Mouse (Mus musculus) urinary bladder, postnatal 4 days (tissue): ENCODE measurements at regions not wholly inside any gene's neighbourhood (a gene's known extent, or its start where the extent isn't known, plus 50 kb on each side); places are given as distances from the start of the nearest gene placed in this dataset.

Source experiments
- DNase-seq, 2 experiments: peaks; one replicate each; pipeline ENCODE4 v3.0.0; 2021 to 2022; ENCODE audit warnings: low spot score in 2 of 2

DNA sequence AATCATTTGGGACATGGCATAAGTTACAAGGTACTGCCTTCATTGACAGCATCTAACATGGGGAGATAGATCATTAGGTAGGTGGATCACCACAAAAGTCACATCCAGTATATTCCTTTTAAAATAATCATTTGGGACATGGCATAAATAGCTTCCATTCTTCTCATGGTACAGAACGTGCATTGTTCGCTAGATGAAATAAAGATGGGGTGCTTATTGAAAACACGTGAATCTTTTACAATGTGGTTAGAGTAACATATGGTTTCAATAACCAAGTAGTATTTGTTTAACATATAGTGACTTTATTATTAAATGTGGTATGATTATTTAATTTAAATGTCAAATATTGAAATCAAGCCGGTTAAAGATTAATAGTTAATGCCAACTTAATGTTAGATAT, 381.3 kb upstream of the Rasgrp1 start:
- no peak for DNase-seq

DNA sequence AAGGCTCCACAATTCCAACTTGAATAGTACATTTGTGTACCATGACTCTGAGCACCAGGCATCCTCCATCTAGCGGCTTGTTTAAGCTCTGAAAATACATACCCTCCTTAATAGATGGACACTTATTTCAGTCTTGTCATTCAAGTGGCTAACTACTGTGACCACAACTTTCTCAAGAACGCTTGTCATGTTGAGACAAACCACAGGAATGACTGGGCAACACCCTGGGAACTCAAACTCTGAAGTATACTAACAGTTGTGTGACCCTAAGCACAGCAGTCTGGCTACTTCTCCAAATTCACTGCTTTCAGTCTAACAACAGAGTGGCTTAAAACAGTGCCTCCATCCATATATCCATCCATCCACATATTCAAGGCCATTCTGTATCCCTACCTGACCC, 380.4 kb upstream of the Thbs1 start:
- DNase-seq, result no peak

DNA sequence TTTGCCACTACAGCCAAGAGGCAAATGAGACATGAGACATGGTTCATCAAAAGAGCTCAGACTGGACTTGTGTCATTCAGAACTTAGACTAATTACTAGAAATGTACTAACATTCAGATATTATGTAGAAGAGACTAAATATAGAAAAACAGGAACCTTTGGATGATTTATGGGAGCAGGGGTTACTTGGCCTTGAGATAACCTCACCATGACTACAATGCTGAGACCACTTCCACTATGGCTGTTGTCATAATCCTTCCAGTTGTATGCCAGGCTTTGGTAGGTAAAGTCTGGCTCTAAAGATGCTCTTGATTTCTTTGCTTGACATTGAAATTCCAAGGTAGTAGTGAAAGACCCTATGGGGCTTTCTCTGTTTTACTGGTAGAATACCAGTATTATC, 369.3 kb upstream of the Thbs1 start:
- DNase-seq, result no peak

DNA sequence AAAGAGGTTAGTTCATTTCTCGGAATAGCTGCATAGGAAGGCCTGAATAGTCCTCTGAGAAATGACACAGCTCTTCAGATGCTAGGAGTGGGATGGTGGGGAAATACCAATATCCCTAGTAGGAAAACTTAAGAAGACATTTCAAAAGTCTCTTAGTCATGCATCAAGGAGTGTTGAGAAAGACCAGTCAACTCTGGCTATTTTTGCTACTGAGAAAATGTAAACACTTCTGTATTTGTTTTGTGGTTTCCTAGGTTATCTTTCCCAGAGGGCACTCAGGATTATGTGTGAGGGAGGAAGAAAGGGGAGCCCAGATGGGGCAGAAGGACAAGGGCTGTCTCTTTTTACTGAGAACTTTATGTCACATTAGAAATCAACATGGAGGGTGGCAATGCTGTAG, 367.8 kb upstream of the Thbs1 start:
- DNase-seq, result no peak

DNA sequence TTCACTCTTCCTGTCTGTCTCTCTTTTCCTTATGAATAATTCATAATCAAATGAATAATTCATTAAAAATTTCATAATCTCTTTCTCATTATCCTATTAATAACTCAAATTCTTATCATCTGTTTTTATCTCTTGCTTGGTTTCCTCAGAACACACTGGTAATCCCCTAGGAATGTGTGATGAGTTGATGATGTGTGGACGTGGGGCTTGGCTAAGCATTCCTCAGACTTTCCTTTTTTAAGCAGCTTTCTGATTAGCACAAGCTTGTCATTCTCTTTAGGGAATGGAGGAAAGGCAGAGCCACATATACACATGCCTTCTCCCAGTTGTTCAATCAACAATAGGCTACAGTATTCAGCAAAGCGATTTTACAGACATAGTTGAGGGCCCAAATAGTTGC, 365.9 kb upstream of the Thbs1 start:
- no peak for DNase-seq

DNA sequence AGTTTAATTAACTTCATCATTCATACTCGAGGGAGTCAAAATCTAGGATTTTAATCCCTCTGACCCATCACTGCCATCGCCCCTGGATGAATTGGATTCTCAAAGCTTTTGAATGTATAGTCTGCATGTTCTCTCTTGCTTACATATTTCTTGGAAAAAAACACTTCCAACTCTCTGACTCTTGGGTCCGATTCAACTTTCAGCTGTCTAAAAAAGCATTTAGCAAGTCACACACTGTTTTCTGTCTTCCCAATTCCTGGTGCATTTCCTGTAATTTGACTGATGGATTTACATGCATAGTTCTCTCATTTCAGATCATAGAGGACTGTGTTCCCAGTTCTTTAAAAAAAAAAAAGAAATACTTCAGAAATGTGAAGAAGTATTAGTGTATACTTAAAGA, 364.5 kb upstream of the Thbs1 start:
- DNase-seq, result no peak

DNA sequence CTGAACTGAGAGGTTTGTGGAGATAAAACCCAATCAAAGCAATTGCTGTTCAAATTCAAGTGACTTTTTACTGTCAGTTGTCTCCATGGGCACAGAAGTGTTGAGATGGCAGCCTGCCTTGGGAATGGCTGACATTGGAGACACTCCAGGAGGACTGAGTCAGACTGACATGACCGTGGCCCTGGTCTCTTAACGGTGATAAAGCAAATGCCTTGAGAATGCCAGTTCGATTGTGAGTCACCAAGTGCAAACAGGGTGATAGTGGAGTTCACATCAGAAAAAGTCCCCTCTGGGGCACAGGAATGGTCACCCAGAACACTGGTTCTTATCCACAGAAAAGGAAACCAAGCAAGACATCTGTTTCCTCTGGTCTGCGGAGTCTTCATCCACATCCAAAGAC, 362.8 kb upstream of the Thbs1 start:
- no peak for DNase-seq

DNA sequence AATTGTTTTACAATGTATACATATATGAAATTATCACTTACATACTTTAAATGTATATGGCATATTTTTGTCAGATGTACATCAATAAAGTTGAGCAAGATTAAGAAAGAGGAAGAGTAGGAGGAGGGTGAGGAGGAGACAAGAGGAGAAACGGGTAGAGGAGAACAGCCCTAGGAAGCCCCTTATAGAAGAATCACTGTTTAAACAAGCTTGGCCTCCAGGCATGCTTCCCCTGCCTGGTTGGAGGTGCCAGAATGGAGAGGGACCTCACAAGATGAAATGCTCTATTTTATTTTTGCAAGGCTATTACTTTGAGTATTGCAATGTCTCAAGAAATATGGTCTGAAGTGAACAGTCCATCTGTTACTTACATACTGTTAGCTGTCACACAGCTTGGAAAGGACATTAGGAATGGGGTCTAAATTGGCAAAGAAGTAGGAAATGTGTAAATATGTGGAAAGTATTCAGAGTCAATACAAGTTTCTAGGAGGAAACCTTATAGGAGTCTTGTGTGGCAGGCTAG, 352.1 kb upstream of the Thbs1 start:
- no peak for DNase-seq

DNA sequence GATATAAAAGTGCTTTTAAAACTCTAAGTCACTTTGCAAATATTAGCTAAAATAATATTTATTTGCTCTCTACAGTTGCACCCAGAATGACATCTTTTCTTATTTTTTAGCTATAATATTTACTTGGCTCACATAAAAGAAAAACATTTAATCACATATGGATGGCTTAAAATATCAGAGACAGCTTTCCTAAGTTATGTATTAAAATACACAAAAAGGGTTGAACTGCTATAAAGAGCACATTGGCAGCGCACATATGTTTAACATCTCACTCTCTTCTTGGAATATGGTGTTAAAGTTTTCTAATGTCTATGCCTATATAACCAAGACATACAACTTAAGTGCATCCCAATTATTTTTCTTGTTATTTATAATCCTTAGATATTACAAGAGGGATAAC, 348.0 kb upstream of the Thbs1 start:
- DNase-seq, result no peak

DNA sequence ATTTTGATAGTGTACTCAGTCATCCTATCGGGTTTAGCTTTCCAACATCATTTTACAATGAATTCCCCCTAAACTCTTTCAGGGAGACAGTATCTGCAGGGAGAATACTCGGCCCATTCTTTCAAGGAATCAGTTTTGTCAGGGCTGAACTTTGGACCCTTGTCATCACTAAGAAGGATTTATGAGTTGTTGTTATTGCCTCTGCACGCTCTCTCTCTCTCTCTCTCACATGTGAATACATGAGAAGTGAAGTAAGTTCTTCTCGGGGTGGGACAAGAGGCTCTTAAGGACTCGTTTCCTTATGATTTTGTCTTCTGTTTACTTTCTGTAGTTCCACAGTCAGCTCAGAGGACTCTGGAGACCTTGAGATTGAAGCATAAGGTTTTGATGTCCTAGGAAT, 346.1 kb upstream of the Thbs1 start:
- no peak for DNase-seq

DNA sequence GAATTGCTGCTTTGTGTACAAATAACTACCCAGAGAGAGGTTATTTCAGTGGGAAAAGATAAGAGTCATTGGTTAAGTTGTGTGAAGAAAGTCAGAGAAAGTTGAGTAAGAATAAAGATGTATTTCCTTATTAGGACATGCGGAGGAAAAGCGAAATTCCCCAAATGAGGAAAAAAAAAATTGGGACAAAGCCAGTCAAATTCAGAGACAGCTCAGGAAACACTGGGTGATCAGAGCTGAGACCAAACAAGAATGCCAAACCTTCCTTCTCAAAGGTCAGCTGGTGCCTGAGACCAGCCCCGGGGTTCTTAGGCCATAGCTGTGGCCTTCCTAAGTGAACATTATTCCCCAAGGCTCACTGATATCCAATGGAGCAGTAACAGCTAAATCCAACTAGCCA, 345.2 kb upstream of the Thbs1 start:
- no peak for DNase-seq

DNA sequence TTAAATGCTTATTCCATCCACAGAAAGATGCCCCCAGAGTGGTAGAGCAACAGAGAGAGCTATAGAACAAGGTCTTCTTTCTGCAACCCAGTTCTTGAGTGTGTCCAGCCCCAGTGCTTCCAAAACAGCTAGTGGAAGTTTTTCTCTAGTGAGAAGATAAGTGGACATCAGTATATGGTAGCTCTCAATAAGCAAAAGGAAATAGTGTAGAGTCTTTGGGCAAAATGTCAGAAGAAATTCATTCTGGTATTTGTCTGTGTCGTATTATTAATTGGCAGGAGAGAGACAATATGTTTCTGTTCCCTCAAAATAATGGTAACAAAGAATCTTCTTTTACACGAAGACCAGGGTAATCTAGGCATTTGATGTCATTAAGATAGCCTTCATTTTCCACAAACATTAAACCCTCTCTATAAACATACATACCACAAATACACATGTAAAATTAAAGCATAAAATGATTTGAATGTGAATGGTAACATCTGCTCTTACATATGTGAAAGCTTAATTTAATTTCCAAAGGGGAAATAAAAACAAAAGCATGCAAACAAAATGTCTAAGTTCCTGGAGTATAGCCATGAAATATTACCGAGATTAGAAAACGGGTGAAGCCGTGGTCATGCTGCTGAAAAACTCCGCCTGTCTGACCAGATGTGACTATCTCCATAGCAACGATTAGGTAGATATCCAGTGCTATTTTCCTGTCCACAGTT, 342.1 kb upstream of the Thbs1 start:
- DNase-seq, result no peak

DNA sequence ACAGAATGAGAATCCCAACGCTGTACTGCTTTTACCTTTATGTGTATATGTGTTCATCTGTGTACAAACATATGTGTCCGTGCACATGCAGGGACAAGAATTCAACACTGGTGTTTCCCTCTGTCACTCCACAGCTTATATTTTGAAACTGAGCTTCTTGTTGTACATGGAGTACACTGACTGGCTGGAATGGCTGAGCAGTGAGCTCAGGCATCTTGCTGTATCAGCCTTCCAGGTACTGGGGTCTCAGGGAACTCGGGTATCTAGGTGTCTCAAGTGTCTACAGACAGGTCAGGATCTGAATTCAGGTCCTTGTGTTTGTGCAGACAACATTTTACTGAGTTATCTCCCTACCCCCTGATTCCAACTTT, 341.6 kb upstream of the Thbs1 start:
- DNase-seq, result no peak

DNA sequence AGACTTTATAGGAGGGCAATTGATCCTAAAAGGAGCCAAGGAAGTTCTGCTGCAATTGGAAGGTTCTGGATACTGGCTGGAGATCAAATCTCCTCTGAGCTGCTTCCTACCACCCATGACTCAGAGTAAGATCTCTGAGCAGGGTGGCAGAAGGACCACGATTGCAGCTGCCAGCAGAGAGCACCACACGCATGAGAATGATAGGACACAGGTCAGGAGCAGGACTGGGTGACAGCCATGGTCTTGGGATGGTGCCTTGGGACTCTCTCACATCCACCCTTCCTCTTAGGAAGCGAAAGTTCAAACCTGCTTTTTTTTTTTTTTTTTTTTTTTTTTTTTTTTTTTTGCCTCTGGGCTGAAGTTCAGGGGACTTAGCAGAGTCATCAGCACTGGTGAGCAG, 331.4 kb upstream of the Thbs1 start:
- DNase-seq, result no peak

DNA sequence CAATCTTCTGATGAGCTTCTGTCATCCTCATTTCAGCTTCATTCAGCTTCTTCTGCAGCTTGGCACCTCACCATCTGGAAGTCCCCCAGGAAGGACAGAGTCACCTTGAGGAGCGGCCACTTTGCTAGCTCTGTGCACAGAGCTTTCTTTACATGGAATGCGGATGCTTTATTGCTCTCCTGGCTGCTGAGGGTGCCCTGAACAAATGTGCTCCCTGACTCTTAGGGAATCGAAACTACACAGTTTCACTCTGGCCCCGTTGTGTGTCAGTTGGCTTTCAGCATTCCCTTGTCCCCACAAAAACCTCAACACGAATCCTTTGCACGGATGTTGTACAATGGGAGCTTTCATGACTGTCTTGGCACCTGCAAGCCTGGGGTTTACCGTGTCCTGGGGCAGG, 330.9 kb upstream of the Thbs1 start:
- DNase-seq, result no peak

DNA sequence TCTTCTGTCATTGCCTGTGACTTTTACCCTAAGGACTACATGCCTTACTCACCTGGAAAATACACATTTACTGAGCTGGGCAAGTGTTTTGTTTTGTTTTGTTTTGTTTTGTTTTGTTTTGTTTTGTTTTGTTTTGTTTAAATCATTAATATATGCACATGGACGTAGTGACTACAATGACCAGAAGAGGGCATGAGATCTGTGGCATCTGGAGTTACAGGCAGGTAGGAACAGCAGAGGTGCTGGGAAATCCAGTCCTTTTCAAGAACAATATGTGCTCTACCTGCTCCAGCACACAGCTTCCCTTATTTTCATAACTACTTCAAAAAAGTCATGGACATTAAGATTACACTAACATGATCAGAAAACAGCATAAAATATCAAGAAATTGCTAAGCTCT, 324.4 kb upstream of the Thbs1 start:
- DNase-seq, result no peak

DNA sequence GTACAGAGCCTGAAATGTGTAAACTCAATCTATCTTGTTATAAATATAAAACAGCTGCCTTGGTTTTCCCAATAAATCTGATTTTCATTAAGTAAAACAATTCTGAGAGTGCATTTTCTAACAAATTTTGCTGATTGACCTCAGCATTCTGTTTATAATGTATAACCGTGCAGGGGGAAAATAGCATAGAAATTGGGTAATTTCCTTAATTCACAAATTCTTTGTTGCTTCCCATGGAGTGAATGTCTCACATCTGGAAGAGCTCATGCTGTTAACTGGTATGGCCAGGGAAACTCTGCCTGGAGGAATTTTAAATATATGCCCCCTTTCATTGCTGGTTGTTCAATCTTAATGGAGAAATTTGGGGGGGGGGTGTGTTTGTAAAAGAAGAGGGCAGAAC, 317.4 kb upstream of the Thbs1 start:
- DNase-seq, result no peak

DNA sequence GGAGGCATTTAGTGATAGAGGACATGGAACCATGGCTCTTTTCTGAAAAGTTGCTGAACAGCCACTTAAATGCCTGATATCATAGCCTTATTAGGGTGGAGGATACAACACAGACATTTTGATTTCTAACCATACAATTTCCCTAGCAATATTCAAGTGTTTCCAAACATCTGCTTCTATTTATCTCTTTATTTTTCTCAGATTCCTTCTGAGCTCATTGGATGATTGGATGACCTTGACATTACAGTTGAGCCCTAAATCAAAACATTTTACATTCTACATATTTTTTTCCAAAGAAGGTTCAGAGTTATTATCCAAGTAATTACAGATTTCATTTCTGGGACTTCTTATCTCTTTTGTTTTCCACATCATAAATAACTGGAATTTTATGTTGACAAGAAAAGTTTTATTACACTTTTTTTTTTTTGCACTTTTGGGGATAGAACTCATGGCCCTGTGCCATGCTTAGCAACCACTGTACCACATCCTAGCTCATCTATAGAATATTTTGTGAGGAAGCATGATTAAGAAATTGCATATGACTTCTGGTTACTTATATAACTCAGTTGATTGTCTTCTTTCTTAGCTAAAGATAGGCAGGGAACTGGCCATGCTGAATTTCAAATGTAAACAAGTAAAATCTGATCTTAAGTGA, 309.6 kb upstream of the Thbs1 start:
- DNase-seq, result no peak

DNA sequence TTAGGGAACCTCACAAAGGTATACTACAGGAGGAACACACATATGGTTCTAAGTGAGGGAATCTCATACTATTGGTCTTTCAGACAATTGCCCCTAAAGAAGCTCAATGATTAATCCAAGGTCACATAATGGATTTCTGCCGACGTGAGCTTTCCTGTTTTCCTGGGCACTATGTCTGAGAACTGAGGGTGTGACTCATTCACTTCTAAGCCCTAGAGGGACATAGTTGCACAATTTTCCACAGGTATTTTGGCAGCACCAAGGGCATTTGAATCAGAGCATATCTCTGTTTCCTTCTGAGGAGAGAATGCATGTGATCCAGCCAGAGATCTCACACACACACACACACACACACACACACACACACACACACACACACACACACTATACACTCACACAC, 309.0 kb upstream of the Thbs1 start:
- DNase-seq, result no peak

DNA sequence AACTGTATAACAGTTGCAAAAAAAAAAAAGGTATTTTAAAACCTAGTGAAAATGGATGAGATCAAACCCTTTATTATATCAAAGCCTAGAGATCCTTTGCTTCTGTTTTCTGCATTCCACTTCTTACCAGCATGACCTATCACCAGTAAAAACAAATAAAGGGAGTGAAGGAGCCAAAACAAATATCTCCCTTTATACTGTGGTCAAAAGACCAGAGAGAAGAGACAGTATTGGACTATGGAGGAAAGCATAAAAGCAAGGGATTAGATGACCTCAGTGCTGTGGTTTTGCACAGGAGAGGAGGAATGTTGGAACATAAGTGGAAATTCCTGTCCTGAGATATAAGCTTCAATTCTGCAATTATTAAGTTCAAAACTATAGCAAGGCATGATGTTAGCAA, 307.0 kb upstream of the Thbs1 start:
- DNase-seq, result no peak

DNA sequence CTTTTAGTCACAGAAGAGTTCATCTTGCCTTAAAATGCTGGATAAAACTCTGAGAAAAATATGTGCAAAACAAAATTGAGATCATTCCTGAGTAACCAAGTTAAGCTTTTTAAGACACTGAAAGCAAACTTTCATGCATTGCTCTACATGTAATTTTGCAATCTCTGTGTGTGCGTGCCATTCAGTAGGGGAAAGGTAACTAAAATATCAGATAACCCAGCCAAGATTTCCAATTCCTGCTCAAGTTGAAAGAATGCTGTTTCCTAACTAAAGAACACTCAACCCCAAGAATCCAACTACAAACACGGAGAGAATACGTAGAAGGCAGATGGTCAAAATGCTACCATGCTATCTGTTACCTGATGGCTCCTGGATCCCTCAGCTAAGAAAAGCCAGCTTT, 304.6 kb upstream of the Thbs1 start:
- no peak for DNase-seq

DNA sequence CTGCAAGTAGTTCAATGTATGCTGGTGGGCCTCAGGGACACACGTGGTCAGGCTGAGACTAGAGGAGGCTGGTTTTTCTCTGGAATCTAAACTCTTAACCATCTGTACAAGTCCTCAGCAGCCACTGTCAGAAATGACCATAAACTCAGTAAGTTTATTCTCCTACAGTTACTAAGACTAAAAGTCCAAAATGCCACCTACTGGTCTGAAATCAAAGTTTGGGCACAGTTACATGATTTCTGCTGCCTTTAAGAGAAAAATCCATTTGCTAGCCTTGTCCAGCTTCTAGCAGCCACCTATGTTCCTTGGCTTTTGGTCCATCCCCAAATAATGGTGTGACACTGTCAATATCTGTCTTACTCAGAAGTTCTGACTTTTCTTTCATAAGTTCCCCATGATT, 300.2 kb upstream of the Thbs1 start:
- DNase-seq, result no peak

DNA sequence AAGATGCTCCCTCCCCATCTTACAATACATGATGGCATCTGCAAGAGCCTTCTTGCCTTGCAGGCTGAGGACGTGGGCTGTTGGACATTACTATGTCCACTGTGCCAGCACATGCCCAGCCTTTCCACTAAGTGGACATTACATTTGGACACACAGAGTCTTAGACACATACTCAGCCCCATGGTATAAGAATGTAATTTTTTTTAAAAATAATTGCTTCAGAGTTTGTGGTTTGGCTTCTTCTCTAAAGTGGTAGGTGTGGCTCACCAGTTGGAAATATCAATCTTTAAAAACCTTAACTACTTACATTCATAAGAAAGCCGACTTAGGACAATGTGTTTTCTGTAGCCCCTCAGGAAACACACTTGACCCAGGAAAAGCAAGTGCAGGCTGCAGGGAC, 299.7 kb upstream of the Thbs1 start:
- no peak for DNase-seq

DNA sequence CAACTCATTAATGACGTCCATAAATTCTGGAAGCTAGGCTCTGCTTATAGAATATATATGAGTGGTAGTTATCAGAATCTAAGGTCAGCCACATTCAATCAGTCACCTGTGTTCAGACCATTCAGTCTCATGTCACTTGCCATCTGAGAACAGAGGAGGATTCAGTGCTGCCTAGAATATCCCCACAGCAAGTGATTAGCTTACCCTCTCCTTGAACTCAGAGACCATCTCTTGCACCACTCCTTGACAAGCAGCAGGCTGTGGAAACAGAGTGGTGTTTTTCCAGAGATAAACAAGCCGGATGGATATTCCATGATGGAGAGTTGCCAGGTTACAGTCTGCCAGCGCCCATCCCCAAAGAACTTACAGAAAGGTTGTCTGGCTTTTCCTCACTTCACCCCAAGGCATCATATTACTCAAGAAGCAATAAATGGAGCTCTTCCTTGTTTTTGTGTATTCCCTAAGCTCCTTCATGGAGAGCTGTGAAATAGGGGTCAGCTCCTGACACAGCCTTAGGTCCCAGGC, 291.9 kb upstream of the Thbs1 start:
- DNase-seq, result no peak
